Mouse (Mus musculus) spleen, postnatal 36 days (tissue): ENCODE measurements at regions not wholly inside any gene's neighbourhood (a gene's known extent, or its start where the extent isn't known, plus 50 kb on each side); places are given as distances from the start of the nearest gene placed in this dataset.
"Not testable (repeated sequence)": the region's sequence is repeated elsewhere in the genome, so short reads cannot be mapped to it uniquely, and the experiment has no call there.

Experiments used
- DNase-seq, 2 experiments: peaks; one replicate each; pipeline ENCODE4 v3.0.0; 2022; ENCODE audit warnings: low spot score in 2 of 2, mixed read lengths in 1 of 2

DNA sequence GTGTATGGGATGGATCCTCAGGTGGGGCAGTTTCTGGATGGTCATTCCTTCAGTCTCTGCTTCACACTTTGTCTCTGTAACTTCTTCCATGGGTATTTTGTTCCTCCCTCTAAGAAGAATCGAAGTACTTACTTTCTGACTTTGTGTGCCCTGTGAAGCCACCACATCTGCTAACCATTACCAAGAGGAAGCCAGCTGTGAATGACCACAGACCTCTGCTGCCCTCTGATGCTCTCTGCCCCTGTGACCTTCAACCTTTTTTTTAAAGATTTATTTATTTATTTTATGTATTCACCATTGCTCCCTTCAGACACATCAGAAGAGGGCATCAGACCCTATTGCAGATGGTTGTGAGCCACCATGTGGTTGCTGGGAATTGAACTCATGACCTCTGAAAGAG, 475.7 kb upstream of the Gulo start:
- not testable (repeated sequence) for DNase-seq

- DNase-seq, result no peak
These were observed 470.2 kb upstream of the Gulo start for GRCm38 (mm10) chr14:66479181-66479580.

DNA sequence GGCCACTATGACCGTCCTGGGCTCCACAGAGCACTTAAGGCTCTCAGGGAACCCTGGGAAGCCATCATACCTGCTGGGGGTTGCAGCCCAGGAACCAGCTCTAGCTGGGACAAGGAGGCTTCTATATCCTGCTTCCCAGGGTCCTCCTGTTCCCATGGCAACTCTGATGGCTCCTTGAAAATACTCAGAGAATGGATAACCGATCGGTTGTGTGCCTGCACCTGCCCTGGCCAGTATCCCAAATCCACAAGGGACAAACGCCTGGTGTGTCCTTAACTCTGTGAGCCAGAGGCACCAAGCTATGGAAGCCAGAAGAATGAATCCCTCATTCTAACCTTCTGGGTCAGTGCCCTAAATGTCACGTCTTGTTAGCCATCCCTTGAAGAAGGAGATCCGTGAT, 469.6 kb upstream of the Gulo start:
- DNase-seq, result no peak

- DNase-seq, result no peak
These were observed 466.0 kb upstream of the Gulo start for GRCm38 (mm10) chr14:66475026-66475425.

DNA sequence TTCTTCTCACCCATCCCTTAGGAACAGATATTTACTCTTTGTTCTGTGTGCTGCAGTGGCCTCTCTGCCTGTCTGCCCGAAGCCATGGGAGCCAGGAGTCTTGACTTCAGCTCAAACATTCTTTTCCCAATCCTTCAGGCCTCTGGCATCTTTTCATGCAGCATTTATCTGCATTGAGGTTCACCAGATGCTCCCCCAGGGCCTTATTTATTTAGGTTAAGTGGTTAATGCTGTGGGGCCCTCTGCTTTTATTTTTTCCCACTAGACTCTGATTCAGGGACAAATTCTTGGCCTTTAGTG, 464.2 kb upstream of the Gulo start:
- DNase-seq, result no peak

DNA sequence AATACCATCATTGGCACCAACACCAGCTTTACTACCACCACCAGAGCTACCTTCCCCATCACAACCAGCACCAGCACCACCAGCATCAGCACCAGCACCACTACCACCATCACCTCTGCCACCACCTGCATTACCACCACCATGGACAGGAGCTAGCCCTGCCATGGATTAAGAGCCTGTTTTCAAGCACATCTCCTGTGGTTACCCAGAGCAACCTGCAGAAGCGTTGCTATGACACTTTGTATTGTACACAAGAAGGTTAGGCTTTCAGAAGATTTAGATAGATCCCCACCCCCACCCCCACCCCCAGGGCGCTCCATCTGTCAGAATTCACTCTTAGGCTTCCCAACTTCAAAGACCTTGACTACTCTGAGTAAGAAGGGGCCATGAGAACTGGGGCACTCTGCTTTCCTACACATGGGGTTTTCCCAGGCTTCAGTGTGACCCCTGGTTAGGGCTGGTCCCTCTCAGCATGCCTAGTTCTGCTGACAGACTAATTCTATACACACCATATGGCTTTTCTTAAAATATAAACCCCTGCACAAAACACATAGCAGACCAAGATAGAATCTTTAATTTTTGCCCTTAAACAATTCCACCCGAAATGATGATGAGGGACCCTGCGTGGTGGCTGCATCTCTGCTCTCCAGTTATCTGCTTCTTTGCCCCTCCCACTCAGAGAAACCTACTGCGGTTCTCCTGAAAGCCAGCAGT, 463.7 kb upstream of the Gulo start:
- no peak for DNase-seq

DNA sequence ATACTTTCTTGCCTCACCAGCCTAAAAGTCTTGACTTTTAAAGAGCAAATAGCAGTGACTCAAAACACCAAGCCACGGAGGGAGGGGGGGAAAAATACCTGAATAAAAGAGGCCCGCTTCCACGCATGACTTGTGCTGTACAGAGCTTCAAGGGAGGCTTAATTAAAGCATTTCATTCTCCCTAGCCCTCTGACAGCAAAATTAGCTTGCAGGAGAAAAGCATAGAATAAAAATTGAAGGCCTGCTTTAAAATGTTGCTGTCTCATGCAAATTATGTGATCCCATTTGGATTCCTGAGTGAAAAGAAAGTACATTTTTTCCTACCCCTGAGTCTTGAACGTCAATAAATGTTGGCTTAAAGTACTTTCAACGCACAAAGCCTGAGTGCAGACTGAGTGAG, 453.1 kb upstream of the Gulo start:
- DNase-seq, result no peak

GRCm38 (mm10) chr14:66460795-66461194, 451.8 kb upstream of the Gulo start:
- DNase-seq, result no peak

- DNase-seq, result no peak
These were observed 449.7 kb upstream of the Gulo start for GRCm38 (mm10) chr14:66458696-66459095.

DNA sequence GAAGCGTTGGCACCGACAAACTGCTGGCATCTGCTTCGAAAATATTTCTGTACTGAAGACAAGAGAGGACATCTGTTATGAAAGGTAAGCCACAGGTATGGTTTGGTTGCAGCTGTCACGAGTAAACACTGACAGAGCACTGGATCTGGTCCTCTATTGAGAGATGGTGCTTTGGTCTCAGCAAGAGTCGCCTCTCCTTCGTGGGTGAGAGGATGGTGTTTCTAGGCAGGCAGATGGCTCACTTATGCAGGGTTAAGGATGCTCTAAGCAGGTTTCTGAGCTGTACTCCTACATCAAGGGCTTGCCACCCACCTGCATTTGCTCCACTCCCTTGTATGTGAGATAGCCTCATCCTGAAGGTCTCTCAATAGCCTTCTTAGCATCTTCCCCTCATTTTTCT, 448.3 kb upstream of the Gulo start:
- DNase-seq, result no peak

GRCm38 (mm10) chr14:66452828-66453227, 443.8 kb upstream of the Gulo start:
- no peak for DNase-seq

DNA sequence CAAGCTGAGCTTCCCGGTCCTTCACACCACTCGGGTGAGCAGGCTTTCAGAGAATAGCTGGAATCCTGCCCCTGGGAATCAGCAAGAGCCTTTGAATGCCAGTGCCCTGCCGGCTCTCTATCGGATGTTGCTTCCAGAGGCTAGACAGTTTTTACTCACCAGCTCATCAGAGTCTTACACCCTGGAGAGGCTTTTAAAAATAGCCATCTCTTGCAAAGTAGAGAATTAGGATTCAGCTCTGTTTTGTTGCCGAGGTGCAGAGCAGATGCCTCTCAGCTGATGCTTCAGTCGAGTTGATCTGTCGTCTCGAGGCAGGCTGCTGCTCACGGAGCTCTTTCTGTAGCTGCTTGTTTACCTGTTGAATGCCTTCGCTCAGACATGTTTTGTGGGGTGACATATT, 441.3 kb upstream of the Gulo start:
- DNase-seq, result no peak

DNA sequence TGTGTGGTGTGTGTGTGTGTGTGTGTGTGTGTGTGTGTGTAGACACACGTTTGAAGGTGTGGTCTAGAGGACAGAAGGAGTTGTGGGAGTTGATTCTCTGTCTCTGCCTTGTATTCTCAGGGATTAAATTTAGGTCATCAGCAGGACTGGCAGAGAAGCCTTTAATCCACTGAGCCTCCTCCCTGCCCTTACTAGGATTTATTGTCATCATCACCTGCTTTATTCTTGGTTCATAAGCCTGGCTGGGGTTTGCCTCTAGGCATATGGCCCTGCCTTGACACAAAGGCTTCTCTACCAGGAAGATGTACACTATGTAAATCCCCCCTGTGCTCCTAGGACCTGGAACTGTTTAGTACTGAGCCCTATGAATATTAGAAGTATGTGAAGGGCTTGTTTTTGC, 433.6 kb upstream of the Gulo start:
- DNase-seq, result no peak

- DNase-seq, result no peak
These were observed 432.8 kb upstream of the Gulo start for GRCm38 (mm10) chr14:66441825-66442224.

GRCm38 (mm10) chr14:66438572-66438971, 429.6 kb upstream of the Gulo start:
- DNase-seq, result no peak

- DNase-seq, result no peak
These were observed 429.0 kb upstream of the Gulo start for GRCm38 (mm10) chr14:66438001-66438400.

DNA sequence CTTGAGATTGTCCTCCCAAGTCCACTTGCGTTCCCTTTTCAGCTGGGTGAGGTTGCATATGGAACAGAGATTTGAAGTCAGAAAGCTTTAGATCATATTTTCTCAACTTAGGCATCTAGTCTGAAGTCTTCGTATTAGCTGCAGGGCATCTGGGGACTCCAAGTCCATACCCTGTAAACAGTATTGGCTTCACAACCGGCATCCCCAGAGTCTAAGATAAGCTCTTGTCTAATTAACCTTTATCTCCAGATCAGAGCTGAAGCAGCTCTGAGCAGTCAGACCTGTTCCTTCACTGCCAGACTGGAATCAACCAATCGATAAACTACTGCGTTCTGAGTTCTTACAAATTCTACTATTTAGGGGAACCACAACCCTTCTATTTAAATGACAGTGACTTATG, 422.6 kb upstream of the Gulo start:
- no peak for DNase-seq

DNA sequence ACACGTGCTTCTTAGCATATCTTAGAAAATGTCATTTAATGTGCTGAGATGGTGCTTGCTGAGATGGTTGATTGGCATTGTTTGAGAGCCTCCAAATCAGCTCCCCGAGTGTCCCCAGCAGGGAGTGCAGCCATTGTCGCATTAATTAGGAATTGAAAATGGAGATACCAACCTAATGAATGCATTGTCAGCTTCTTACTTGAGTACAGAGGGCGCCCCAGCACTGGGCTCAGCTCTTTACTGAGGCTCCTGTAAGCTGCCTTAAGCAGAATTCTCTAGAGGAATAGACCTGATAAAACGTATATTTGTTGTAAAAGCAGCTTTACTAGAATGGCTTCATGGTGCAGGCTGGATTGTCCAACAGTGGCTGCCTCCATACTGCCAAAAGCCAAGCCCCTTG, 415.1 kb upstream of the Gulo start:
- DNase-seq, result no peak
